Mouse (Mus musculus): ENCODE measurements around the gene Mcm3ap.

The Mcm3ap gene

DNA sequence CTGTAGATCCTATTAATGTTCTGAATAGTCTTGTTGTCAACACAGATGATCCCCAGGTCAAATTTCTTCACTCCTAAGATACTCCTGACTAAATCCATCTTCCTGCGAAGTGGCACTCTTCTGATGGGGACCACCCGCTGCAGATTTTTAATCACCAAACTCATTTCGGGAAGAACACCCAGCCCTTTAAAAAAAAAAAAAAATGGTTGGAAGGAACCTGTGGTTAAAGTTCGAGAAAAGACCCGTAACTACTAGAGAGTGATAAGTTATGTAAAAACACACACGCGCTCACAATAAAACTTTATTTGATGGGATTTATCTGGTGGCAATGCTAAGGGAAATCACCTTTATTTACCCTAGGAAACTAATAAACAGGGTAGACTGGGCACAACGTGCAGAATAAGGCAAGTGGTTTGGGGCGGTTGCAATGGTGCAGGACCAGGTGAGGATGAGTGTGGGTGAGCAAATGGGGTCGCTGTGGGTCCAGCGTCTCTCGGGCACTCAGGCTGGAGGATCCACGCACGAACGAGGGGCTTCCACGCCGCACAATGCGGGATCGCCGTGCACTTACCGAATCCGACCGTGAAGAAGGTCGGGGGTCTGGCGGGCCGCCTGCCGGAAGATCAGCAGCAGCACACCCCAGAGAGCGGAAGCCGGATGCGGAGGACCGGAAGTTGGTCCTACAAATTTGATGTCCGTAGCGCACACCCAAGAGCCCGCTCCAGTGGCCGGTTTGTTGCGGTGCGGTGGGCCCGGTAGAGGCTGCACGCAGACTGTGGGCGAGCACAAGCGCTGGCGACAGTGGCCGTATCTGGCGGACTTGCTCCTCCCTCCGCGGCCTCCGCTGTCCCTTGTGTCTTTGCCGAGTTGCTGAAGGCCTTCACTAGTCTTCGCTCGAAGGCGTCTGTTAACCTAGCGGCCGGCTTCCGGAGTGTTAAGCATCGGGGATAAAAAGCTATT is at the start of gene Mcm3ap, which contains the start of gene Ybey:
TSS of gene Mcm3ap (plus strand) at position 725 of the 960 bp plus-strand sequence.
TSS of gene Ybey (minus strand) at position 912 of the 960 bp plus-strand sequence.
- peak; percentile 92 to 94 for DNase-seq

GRCm38 (mm10) chr10:76425674-76426073 is 43.1 kb upstream of the Mcm3ap start:
- no peak for DNase-seq

- peak in 1 of 2 experiments; percentile 40 for DNase-seq
Observed at GRCm38 (mm10) chr10:76433925-76434324, 34.8 kb upstream of the Mcm3ap start.

DNA sequence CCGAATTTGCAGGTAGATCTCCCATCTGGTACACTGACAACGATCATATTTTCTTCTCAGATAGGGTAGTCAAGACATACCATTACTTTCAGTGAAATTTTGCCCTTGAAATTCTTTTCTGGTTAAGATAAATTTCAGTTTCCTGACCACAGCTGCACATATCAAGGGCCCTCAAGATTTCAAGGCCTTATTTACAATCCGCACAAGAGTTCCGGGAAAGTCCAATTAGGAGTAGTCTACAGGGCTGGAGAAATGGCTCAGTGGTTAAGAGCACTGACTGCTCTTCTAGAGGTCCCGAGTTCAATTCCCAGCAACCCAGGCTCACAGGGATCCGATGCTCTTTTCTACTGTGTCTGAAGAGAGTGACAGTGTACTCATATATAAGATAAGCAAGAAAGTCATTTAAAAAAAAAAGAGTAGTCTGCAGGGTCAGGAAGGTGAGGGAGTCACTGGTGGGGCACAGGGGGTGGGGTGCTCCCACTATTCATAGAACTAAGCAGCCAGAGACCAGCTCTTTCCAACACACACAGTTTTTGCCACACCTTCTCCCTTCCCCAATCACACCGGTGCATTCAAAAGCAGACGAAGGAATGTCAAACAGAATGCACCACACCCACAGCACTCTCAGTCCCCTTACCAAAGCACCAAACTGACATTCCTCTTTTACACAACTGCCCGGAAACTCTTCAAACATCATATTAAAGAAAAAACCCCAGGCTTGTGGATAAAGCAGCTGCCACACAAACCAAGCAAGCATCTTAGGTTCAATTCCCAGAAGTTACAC is 29.4 kb upstream of the Mcm3ap start:
- DNase-seq = no peak

- no peak for DNase-seq
Observed at GRCm38 (mm10) chr10:76440281-76440680, 28.4 kb upstream of the Mcm3ap start, which contains the start of gene AC141477.1. Gene AC141477.1, minus strand, starts transcription at chr10:76440444.

GRCm38 (mm10) chr10:76442178-76443088 is 26.3 kb upstream of the Mcm3ap start, which contains the start of gene Pcnt:
Gene Pcnt, minus strand, starts transcription at chr10:76442786.
- peak; percentile 98 to 99 for DNase-seq

GRCm38 (mm10) chr10:76445996-76446681 is 22.6 kb upstream of the Mcm3ap start:
- DNase-seq = peak; percentile 53 to 56

- DNase-seq = peak; percentile 75 to 83
Observed at GRCm38 (mm10) chr10:76447406-76448229, 21.1 kb upstream of the Mcm3ap start.

DNA sequence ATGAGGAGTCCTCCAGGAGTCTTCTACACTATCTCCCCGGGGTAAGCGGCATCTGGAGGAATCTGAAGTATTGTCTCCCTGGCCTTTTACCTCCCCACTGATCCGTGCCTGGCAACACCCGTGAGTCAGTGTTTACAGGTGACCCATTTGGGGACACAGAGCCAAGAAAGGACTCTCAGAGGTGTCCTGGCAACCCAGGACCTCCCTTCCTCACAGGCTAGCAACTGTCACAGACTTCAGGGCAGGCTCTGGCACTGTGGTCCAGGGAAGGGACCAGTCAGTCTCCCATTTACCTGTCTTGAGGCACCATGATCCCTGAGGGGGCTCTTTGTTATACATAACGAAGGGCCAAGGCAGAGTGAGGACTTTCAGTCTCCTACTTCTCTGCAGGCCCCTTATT is 19.9 kb upstream of the Mcm3ap start, which contains the start of gene 2610028H24Rik:
TSS of gene 2610028H24Rik (plus strand) at position 231 of the 400 bp plus-strand sequence.
- DNase-seq = no peak

GRCm38 (mm10) chr10:76455289-76455688 is 13.4 kb upstream of the Mcm3ap start:
- DNase-seq = peak; percentile 49 to 68

GRCm38 (mm10) chr10:76461255-76461654 is 7.5 kb upstream of the Mcm3ap start:
- no peak for DNase-seq

DNA sequence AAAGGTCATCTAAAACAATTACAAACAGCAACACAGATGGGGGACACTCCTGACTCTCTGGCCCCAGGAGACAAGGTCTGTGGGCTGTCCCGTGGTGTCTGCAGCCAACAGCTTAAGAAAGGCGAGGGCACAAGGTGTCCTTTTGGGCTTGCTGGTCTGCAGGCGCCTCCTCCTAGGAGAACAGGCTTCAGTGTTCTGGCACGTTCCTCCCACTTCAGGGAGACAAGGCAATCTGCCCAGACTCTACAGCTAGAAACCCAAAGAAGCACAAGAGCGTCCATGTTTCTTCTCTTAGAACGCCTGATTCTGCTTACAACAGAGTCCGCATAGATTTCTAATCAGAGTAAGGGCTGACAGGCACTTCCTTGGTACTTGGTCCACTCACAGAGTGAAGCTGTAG is 6.4 kb upstream of the Mcm3ap start:
- DNase-seq = no peak

DNA sequence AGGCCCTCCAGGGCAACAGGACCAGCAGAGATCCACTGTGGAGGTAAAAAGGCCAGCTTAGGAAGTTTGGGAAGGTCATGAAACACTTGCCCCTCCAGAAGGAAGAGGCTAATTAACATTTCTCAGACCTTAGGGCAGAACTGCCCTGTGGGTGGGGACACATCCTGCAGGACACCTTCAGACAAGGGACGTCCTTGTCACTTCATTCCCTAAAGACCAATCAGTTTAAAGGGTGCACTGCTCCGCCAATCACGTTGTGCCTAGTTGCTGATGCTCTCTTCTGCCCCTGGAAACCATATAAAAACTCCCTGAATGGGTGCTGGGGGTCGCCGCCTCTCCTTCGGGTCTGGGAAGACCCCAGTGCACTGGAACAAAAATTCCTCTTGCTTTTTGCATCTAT is 6.0 kb upstream of the Mcm3ap start:
- no peak for DNase-seq

- DNase-seq = no peak
Observed at GRCm38 (mm10) chr10:76473759-76474158, 5.0 kb downstream of the Mcm3ap start.

DNA sequence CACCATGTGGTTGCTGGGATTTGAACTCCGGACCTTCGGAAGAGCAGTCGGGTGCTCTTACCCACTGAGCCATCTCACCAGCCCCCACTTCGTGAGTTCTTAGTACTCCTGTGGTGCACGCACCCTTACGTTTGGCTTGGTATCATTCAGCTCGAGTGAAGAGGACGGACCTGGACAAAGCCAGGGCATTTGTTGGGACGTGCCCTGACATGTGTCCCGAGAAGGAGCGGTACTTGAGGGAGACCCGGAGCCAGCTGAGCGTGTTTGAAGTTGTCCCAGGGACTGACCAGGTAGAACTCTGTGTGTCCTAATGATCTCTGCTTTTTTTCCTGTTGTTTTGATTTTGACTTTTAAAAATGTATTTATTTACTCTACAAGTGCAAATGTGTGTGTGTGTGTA is 12.1 kb downstream of the Mcm3ap start:
- DNase-seq = no peak

DNA sequence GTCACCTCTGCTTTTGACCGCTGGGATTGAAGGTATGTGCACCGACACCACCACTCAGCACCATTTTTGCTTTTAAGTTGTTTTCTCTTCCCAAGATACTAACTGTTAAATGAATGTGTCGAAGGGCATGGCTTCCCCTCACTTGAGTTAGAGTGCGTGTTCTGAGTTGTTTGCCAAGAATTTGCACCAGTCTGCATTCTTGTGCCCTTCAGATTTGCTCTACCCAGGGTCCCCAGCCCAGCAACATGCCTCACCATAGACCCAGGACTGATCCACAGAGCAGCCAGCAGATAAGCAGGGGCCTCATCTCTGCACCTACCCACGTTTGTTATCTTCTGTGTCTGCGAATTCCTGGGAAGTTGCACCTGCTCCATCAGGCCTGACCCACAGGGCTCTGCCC is 12.8 kb downstream of the Mcm3ap start:
- no peak for DNase-seq

- DNase-seq = no peak
Observed at GRCm38 (mm10) chr10:76486302-76486701, 17.6 kb downstream of the Mcm3ap start.

DNA sequence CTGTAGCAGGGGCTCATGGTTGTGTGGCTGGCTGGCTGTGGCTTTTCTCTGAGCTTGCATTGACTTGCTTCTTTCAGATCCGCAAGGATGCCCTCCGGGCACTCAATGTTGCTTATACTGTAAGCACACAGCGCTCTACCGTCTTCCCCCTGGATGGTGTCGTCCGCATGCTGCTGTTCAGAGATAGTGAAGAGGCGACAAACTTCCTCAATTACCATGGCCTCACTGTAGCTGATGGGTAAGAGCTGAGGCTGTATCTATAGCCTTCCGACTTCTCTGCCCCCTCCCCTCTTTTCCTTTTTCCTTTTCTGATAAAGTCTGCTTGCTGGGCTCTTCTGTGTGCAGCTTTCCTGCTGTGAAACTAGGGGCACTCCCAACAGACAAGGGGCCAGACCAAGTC is 19.5 kb downstream of the Mcm3ap start:
- no peak for DNase-seq

- no peak for DNase-seq
Observed at GRCm38 (mm10) chr10:76489205-76489604, 20.5 kb downstream of the Mcm3ap start.

DNA sequence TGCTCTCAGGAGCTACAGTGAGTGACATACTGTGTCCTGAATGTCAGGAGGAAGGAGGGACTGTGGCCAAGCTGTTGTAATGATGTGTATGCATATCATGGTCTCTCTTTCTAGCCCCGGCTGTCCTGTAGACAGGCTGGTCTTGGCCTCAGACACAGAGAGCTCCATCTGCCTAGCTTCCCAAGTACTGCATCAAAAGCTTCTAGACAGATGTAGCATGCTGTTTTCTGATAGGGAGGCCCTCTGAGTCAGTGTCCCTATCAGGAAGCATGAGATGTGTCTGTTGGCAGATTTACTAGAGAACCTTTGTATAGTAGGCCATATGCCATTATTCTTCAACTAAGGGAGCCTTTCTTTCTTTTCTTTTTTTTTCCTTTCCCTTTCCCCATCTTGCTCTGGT is 24.8 kb downstream of the Mcm3ap start:
- no peak for DNase-seq

DNA sequence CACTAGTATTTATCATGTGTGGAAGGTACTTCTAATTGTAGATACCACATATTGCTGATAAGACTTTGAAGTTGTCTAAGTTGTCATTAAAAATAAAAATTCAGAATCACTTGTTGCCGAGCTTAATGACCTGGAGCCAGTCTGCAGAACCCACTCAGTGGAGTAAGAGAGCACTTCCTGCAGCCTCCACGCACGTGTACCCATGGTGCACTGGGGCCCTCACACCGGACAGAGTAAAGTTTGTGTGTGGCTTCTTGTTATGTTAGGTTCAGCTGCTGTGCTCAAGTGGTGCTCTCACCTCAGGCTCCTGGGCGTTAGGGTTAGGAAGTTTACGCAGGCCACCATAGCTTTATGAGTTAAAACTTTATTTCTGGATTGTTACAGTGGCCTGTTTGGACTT is 26.8 kb downstream of the Mcm3ap start:
- DNase-seq = no peak
